ENCODE assay signal across 33 mouse cellular contexts in the genomic region with DNA sequence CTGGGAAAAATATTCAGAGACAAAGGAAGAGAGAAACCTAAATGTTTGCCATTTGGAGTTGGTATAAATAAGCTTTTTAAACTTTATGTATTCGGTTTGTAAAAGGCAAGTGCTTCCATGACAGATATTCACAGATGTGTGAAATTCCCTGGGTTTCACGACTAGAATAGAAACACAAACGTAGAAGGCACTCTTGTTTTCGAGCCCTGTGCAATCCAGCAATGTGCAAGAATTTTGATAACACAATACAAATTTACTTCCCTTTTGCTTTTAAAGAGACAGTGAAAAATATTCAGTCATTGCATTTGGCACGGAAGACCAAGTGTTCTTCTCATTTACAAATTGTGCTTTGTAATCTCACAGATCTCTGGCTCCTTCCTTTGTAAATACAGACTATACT.
DNase-seq lines count a peak whose midpoint lies in the region; ATAC-seq and TF ChIP-seq lines count a peak whose summit lies in the region.
"Had no signal": no experiment of that assay in that cellular context is flagged by ENCODE, and none has a peak within 500 bp of the region (broad histone marks: within the 10 kb centered on the region; RNA-seq: fewer than 3 reads in every experiment).

No protein-coding gene starts in this region.

- H3K27me3 ChIP-seq in heart, postnatal 0 days (ENCODE audit: control insufficient read depth, insufficient read depth, low read length) = no peaks in the 10 kb centered on the region
- no peaks in the 10 kb centered on the region for H3K27me3 ChIP-seq in neural tube, embryonic 13.5 days
- no peaks in the 10 kb centered on the region for H3K27me3 ChIP-seq in neural tube, embryonic 15.5 days (replicated peaks)
- H3K27me3 ChIP-seq: embryonic facial prominence, embryonic 12.5 days; forebrain, embryonic 15.5 days; limb, embryonic 12.5 days; liver, embryonic 12.5 days; neural tube, embryonic 12.5 days; stomach, embryonic 15.5 days had no signal

- no peak overlapping the region for H3K9ac ChIP-seq in heart, postnatal 0 days (replicated peaks; ENCODE audit: low read depth, low read length)
- no peak overlapping the region for H3K9ac ChIP-seq in neural tube, embryonic 13.5 days
- no peak overlapping the region for H3K9ac ChIP-seq in neural tube, embryonic 15.5 days (replicated peaks)
- H3K9ac ChIP-seq: embryonic facial prominence, embryonic 12.5 days; forebrain, embryonic 15.5 days; limb, embryonic 12.5 days; liver, embryonic 12.5 days; liver, postnatal 0 days; neural tube, embryonic 12.5 days; stomach, embryonic 15.5 days had no signal

- H3K36me3 ChIP-seq in heart, postnatal 0 days (replicated peaks; ENCODE audit: control insufficient read depth, insufficient read depth, low read length) = no peaks in the 10 kb centered on the region
- H3K36me3 ChIP-seq in neural tube, embryonic 13.5 days = no peaks in the 10 kb centered on the region
- H3K36me3 ChIP-seq in neural tube, embryonic 15.5 days = no peaks in the 10 kb centered on the region
- H3K36me3 ChIP-seq: embryonic facial prominence, embryonic 12.5 days; forebrain, embryonic 15.5 days; limb, embryonic 12.5 days; liver, embryonic 12.5 days; neural tube, embryonic 12.5 days; stomach, embryonic 15.5 days had no signal

- H3K27ac ChIP-seq in heart, postnatal 0 days (ENCODE audit: low read depth) = no peak overlapping the region
- peak overlapping the region; percentile 38; the same call in 1 of the 2 replicates for H3K27ac ChIP-seq in neural tube, embryonic 13.5 days (replicated peaks)
- no peak overlapping the region for H3K27ac ChIP-seq in neural tube, embryonic 15.5 days (replicated peaks)
- H3K27ac ChIP-seq: embryonic facial prominence, embryonic 12.5 days; left cerebral cortex, adult 2 months; limb, embryonic 12.5 days; liver, embryonic 12.5 days; macrophage; neural tube, embryonic 12.5 days; stomach, embryonic 15.5 days had no signal

- peaks cover 9% of the 10 kb centered on the region; the same call in 1 of the 2 replicates for H3K4me1 ChIP-seq in heart, postnatal 0 days (ENCODE audit: control insufficient read depth, insufficient read depth)
- H3K4me1 ChIP-seq in neural tube, embryonic 13.5 days (replicated peaks) = peaks cover 18% of the 10 kb centered on the region
- peaks cover 12% of the 10 kb centered on the region for H3K4me1 ChIP-seq in neural tube, embryonic 15.5 days
- H3K4me1 ChIP-seq: embryonic facial prominence, embryonic 12.5 days; limb, embryonic 12.5 days; stomach, embryonic 15.5 days had no signal

- H3K9me3 ChIP-seq in heart, postnatal 0 days (replicated peaks; ENCODE audit: control insufficient read depth, low read length) = no peaks in the 10 kb centered on the region
- no peaks in the 10 kb centered on the region for H3K9me3 ChIP-seq in neural tube, embryonic 13.5 days
- H3K9me3 ChIP-seq in neural tube, embryonic 15.5 days (replicated peaks) = no peaks in the 10 kb centered on the region
- H3K9me3 ChIP-seq: embryonic facial prominence, embryonic 12.5 days; forebrain, embryonic 15.5 days; limb, embryonic 12.5 days; liver, embryonic 12.5 days; neural tube, embryonic 12.5 days; stomach, embryonic 15.5 days had no signal

- H3K4me3 ChIP-seq in heart, postnatal 0 days (ENCODE audit: low read depth, low read length) = no peak overlapping the region
- no peak overlapping the region for H3K4me3 ChIP-seq in neural tube, embryonic 13.5 days
- no peak overlapping the region for H3K4me3 ChIP-seq in neural tube, embryonic 15.5 days (replicated peaks)
- H3K4me3 ChIP-seq: embryonic facial prominence, embryonic 12.5 days; forebrain, embryonic 15.5 days; left cerebral cortex, adult 2 months; limb, embryonic 12.5 days; liver, embryonic 12.5 days; myocyte; neural tube, embryonic 12.5 days; stomach, embryonic 15.5 days had no signal

- TF ChIP-seq CTCF in heart, postnatal 0 days (IDR thresholded peaks at IDR 0.05; ENCODE audit: low read depth) = no peak

- 15% methylated on average over 5 of the region's 5 CpGs for WGBS in heart, postnatal 0 days
- 72% methylated on average over 5 of the region's 5 CpGs for WGBS in neural tube, embryonic 13.5 days
- 59% methylated on average over 5 of the region's 5 CpGs for WGBS in neural tube, embryonic 15.5 days

- intact Hi-C loops in heart, postnatal 25 days (cut with DNase I) = no loop called here

- TF ChIP-seq EP300 in heart, postnatal 0 days (IDR thresholded peaks at IDR 0.05; ENCODE audit: low read depth) = no peak

- peak; percentile 29 for DNase-seq in heart, postnatal 0 days (ENCODE audit: low spot score)
- DNase-seq in heart, postnatal 25 days (ENCODE audit: low spot score) = no peak
- peak; percentile 23 for DNase-seq in telencephalon, adult 2 months (ENCODE audit: low read depth, low spot score)
- no peak for DNase-seq in Muller cell, postnatal 12 days (ENCODE audit: inconsistent ontology term)
- DNase-seq: cerebellum, adult 11 months; cerebellum, adult 9-10 months; cerebellum, postnatal 36 days; embryo, embryonic 11 days; gastrocnemius, postnatal 14 days; heart, adult 18-20 months; kidney, adult 9 months; kidney, postnatal 14 days; layer of hippocampus, adult 9-11 months; liver, postnatal 0 days; right cerebral cortex, postnatal 14 days; thymus, postnatal 14 days had no signal

- ATAC-seq in heart, postnatal 0 days (ENCODE audit: insufficient read depth, low read depth) = no peak
- no peak for ATAC-seq in neural tube, embryonic 13.5 days (ENCODE audit: low read depth)
- ATAC-seq in neural tube, embryonic 15.5 days (ENCODE audit: low FRiP score) = no peak
- peak; percentile 22; the same call in 1 of the 2 replicates for ATAC-seq in common myeloid progenitor, adult 5-6 weeks (replicated peaks; ENCODE audit: low read depth, poor library complexity, severe bottlenecking)
- no peak for ATAC-seq in megakaryocyte, adult 5-6 weeks (ENCODE audit: poor library complexity, severe bottlenecking)
- ATAC-seq: CD4-positive, CD25-positive, alpha-beta regulatory T cell, adult 4 months; intestine, postnatal 0 days; liver, embryonic 12.5 days; liver, postnatal 0 days had no signal

- H3K4me2 ChIP-seq in heart, postnatal 0 days (ENCODE audit: low read depth, low read length) = no peak overlapping the region
- no peak overlapping the region for H3K4me2 ChIP-seq in neural tube, embryonic 13.5 days
- H3K4me2 ChIP-seq in neural tube, embryonic 15.5 days = no peak overlapping the region
- H3K4me2 ChIP-seq: embryonic facial prominence, embryonic 12.5 days; forebrain, embryonic 15.5 days; heart, embryonic 11.5 days; limb, embryonic 12.5 days; liver, embryonic 12.5 days; midbrain, embryonic 11.5 days; neural tube, embryonic 12.5 days; stomach, embryonic 15.5 days had no signal

Comparison
In these comparisons a context has a peak if more than half of its experiments do, and no peak if none do; other contexts are left out.
1. DNase-seq: peak in heart, postnatal 0 days (single experiment) and telencephalon, adult 2 months (single experiment); none in heart, postnatal 25 days (single experiment) and Muller cell, postnatal 12 days (single experiment).